Mouse (Mus musculus): ENCODE measurements around the gene Ctps. TPM values are rescaled to one million over a fixed set of nuclear protein-coding genes. Genes with fewer than 3 reads are reported as not detected.

Gene Ctps
- total RNA-seq (2023): 10 to 100 TPM; 18.2 to 18.6 TPM

DNA sequence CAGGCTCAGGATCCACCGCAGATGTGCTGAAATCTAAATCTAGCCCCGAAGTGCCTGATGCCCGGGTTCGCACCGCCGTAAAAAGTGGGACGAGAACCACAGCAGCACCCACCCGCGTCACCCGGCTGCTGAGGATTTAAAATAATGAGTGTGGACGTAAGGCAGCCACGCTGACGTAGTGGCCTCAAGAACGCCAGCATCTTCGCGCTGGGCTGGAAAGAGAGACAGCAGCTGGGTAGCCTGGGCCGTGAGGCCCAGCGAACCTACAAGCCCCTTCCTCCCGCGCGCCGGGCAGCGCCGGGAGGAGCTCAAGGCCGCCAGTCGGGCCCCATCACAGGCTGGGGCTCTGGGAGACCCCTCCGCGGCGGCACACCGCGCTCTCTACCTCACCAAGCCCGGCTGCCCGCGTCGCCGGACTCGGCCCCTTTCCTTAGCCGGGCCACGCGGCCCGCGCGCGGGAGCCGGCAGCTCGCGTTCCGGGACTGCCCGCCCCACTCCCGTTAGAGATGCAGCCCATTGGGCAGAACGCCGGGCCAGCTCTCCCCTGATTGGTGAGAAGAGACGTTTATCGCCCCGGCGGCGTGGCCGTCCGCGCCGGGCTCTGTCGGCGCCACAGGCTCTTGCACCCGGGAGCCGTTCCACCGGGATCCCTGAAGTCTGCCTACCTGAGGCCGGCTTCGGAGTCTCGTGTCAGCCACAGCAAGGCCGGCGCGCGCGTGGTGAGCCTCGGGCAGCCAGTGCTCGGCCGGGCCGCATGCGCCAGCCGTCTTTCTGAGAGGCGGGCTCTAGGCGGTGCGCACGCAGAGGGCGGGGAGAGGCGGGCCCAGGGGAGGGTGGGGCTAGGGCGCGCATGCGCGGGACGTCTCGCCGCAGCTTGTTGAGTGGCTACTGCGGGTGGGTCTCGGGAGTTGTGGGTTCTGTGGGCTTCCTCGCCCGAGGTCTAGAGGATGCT is at the start of gene Ctps:
Ctps (minus strand) TSS at position 791 of the 952 bp plus-strand sequence.

GRCm38 (mm10) chr4:120588445-120588844 is 18.4 kb upstream of the Ctps start, which contains the start of gene Gm8439:
Gm8439 (plus strand) TSS chr4:120588745.

DNA sequence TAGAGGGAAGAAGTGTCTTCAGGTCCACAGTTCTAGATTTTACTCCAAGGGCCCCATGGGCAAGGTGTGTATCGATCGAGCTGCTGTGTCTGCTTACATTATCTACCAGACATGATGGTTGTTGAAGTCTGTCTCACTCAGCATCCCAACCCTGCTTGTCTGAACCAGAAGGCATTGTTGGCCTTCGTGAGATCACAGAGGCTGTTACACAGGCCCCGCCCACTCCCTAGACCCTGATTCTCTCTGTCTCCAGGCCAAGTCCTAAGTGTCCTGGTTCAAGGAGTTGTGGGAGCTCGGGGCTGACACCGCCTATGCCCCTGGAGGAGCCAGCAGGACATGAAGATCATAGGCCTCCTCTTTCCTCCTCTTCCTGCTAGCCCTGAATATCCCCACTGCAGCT is 38.1 kb downstream of the Ctps start, which contains the start of gene Slfnl1:
Slfnl1 (plus strand) TSS at position 246 of the 400 bp plus-strand sequence.

Other genes starting within 250 kb of the Ctps start
- 10 to 100 TPM; 35.1 to 49.9 TPM for gene Scmh1, start 165.0 kb downstream of the Ctps start, total RNA-seq (2023)
- 1 to 10 TPM in 1 of 2 experiments, under 1 TPM in 1; 0.62 to 1.2 TPM for gene Slfnl1, start 38.0 kb downstream of the Ctps start, total RNA-seq (2023)
- gene Gm8439, start 18.5 kb upstream of the Ctps start, total RNA-seq (2023): not detected
- not detected for gene Cited4, start 96.3 kb upstream of the Ctps start, total RNA-seq (2023)
- not detected for gene Kcnq4, start 178.3 kb upstream of the Ctps start, total RNA-seq (2023)

Measured in B cell, adult 67 days (primary cell).